Mouse (Mus musculus) embryonic facial prominence, embryonic 10.5 days (tissue): Measurements from ENCODE around the gene Il6ra. TPM values are rescaled to one million over a fixed set of nuclear protein-coding genes. Genes with fewer than 3 reads are reported as not detected.
"Not testable (repeated sequence)": the region's sequence is repeated elsewhere in the genome, so short reads cannot be mapped to it uniquely, and the experiment has no call there.

Experiments
- DNase-seq: peaks from one replicate; pipeline ENCODE4 v3.0.0-alpha.2; 2017; ENCODE audit warnings: low spot score
- H3K27ac ChIP-seq: fragments of 300-500 bp; sonication (generic); replicated peaks from 2 replicates; pipeline ENCODE4 v1.5.1; 2016; ENCODE audit warnings: mild to moderate bottlenecking
- H3K27me3 ChIP-seq: fragments of 300-500 bp; sonication (generic); replicated peaks from 2 replicates; pipeline ENCODE4 v1.6.1; 2016; ENCODE audit warnings: low read depth, mild to moderate bottlenecking; ENCODE audit not compliant: poor library complexity, severe bottlenecking
- H3K36me3 ChIP-seq: fragments of 300-500 bp; sonication (generic); replicated peaks from 2 replicates; pipeline ENCODE4 v1.6.1; 2016; ENCODE audit warnings: mild to moderate bottlenecking, moderate library complexity
- H3K4me1 ChIP-seq: fragments of 300-500 bp; sonication (generic); 2 replicates; pipeline ENCODE4 v1.6.1; 2016
- H3K4me3 ChIP-seq: fragments of 300-500 bp; sonication (generic); 2 replicates; pipeline ENCODE4 v1.5.1; 2016; ENCODE audit warnings: mild to moderate bottlenecking, moderate library complexity
- H3K9me3 ChIP-seq: fragments of 300-500 bp; sonication (generic); 2 replicates; pipeline ENCODE4 v1.6.1; 2016; ENCODE audit warnings: mild to moderate bottlenecking
- WGBS: fragments of 180-500 bp; shearing (Covaris S2); methylation state at CpG from one replicate; pipeline ENCODE4 v1.1.7; 2016; 5-methylcytosine and 5-hydroxymethylcytosine counted together
- polyA plus RNA-seq: library from polyadenylated mRNA; unstranded; fragments of >200 nt; fragmentation: Nextera tagmentation; extraction: Ambion mirVana; gene quantifications from 2 replicates; pipeline ENCODE4 v1.2.1, GENCODE M21; 2016

Il6ra gene
- polyA plus RNA-seq, 1 experiment from 2014 or later = 0.61 TPM

DNA sequence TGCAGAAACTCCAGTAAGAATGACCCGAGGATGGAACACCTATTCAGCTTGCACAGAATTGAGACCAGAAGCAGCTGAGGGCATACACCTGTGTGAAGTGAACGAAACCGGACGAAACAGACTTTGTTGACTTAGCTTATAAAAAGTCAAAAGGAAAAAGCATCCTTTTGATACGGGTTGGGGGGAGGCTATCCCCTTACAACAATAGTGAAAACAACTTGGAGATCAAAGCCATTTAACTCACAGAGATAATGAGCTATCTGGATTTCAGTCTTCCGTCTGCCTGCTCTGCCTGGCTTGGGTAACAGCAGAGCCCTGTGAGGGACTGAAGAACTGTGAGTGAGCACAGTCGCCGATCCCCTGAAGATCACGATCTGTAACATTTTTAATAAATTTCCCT, 44.0 kb downstream of the Il6ra start:
- H3K36me3 ChIP-seq = no peaks in the 10 kb centered on the region
- H3K27ac ChIP-seq = no peak overlapping the region
- H3K4me1 ChIP-seq = peaks cover 23% of the 10 kb centered on the region
- H3K4me3 ChIP-seq = no peak overlapping the region
- DNase-seq = no peak
- 65% methylated on average over 9 of the region's 9 CpGs for WGBS
- no peaks in the 10 kb centered on the region for H3K27me3 ChIP-seq
- H3K9me3 ChIP-seq = no peaks in the 10 kb centered on the region

DNA sequence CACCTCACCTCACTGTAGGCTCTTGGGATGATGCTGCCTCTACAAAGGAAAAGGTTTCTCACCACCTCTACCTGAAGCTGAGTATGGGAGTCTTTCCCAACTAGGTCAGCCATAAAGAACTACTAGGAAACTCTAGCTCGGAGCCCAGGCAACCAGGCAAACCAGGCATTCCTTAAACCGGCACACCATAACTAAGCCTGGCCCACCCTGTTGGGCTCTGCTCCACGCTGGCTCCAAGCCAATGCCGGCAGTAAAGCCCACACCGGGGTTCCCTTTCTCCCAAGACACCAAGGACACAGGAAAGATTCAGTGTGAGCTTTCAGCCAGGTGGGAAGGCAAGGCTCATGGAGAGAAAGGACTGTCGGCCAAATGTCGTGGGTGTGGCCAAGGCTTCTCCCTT, 44.6 kb downstream of the Il6ra start:
- no peak overlapping the region for H3K4me3 ChIP-seq
- no peaks in the 10 kb centered on the region for H3K27me3 ChIP-seq
- no peak overlapping the region for H3K27ac ChIP-seq
- H3K4me1 ChIP-seq = peaks cover 23% of the 10 kb centered on the region
- H3K9me3 ChIP-seq = no peaks in the 10 kb centered on the region
- DNase-seq = peak; percentile 39
- no peaks in the 10 kb centered on the region for H3K36me3 ChIP-seq
- WGBS = 45% methylated on average over 7 of the region's 7 CpGs

DNA sequence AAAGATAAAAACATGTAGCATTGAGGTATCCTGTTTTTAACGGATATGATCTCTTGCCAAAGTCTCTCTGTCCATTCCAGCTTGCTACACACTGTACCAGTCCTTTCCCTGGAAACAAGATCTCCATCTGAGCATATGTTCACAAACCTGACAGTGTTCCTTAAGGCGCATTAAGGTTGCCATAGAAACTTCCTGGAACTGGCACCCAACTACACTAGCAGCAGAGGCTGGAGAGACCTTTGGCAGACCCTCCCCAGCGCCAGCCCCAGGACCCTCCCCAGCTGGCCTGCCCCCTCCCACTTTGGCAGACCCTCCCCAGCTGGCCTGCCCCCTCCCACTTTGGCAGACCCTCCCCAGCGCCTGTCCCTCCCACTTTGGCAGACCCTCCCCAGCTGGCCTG, 45.3 kb downstream of the Il6ra start:
- Histone ChIP-seq H3K27ac (no peak overlapping the region), H3K27me3 (no peaks in the 10 kb centered on the region), H3K4me1 (peaks cover 23% of the 10 kb centered on the region), H3K4me3 (no peak overlapping the region), H3K36me3 (no peaks in the 10 kb centered on the region), H3K9me3 (no peaks in the 10 kb centered on the region)
- WGBS = 78% methylated on average over 4 of the region's 4 CpGs
- DNase-seq = no peak

DNA sequence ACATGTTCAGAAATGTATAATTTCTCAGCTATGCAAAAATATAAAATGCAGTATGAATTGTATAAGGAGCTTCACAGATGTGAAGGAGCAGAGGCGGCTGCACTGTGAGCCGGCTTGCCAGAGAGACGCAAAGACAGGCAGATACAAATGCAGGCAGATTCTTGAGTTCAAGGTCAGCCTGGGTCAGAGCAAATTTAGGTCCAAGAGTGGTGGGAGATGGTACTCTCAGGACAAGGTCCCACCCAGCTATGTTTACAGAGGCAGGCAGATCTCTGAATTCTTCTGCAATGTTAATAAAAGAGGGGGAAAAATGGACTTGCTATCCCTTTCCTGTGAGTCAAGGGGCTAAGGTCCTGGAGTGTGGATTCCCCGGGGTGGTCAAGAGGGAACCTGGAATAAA, 47.2 kb downstream of the Il6ra start:
- no peak for DNase-seq
- no peaks in the 10 kb centered on the region for H3K9me3 ChIP-seq
- 0 out of 2 replicates have a peak, but pooled peaks cover 2% of the 10 kb centered on the region for H3K27me3 ChIP-seq
- no peaks in the 10 kb centered on the region for H3K36me3 ChIP-seq
- H3K4me3 ChIP-seq = no peak overlapping the region
- H3K4me1 ChIP-seq = peaks cover 25% of the 10 kb centered on the region
- H3K27ac ChIP-seq = no peak overlapping the region
- WGBS = 86% methylated on average over 4 of the region's 4 CpGs

DNA sequence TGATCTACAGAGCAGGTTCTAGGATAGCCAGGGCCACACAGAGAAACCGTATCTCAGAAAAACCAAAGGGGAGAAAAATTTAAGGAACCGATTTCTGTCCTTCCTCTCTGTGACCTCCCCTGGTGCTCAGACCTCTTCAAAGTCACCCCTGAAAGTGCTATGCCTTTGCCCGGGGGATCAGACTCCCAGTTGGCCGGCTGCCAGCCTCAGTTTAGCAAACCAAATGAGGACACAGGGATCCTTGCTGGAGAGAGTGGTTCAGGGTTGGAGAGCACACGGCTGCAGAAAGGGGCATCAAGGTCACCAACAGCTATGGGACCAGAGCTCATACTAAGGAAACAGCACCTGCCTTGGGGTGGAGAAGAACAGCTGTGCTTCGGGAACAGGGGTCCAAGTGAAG, 48.0 kb downstream of the Il6ra start:
- 66% methylated on average over 6 of the region's 6 CpGs for WGBS
- H3K27me3 ChIP-seq = 0 out of 2 replicates have a peak, but pooled peaks cover 2% of the 10 kb centered on the region
- no peak overlapping the region for H3K27ac ChIP-seq
- no peak for DNase-seq
- H3K9me3 ChIP-seq = no peaks in the 10 kb centered on the region
- no peak overlapping the region for H3K4me3 ChIP-seq
- peaks cover 23% of the 10 kb centered on the region for H3K4me1 ChIP-seq
- H3K36me3 ChIP-seq = no peaks in the 10 kb centered on the region

DNA sequence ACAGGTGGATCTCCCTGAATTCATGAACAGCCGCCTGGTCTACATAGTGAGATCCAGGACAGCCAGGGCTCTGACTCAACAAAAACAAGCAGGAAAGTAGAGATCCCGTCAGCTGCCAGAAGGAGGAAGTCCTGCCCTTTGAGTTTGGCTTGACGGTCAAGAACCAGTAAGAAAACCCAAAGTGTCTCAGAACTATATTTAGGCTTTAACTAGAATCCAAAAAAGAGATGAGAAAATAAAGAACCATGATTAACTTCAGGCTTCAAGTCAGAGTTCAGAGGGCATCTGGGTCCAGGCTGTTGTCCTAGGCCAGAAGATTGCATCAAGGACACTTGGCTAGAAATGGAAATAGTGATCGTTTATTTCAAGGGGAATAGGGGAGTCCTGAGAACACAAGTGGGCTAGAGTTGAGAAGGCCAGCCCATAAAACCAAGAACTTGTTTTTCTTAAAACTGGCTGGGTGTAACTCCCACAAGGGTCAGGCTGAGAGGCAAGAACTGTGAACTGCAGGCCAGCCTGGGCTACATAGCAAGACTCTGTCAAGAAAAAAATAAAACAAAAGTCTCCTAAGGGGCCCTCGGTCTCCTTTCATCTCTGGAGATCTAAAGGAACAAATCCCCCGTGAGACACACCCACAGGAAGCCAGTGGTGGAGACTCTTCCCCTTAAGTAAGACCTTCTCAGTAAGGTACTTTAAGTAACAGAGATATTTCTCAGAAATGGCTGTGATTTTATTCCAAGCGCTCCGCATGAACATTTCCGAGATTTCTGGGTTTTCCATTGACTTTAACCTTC, 49.1 kb downstream of the Il6ra start:
- H3K27ac ChIP-seq = no peak overlapping the region
- DNase-seq = no peak
- no peaks in the 10 kb centered on the region for H3K9me3 ChIP-seq
- no peaks in the 10 kb centered on the region for H3K36me3 ChIP-seq
- H3K4me3 ChIP-seq = no peak overlapping the region
- 85% methylated on average over 9 of the region's 9 CpGs for WGBS
- 0 out of 2 replicates have a peak, but pooled peaks cover 2% of the 10 kb centered on the region for H3K27me3 ChIP-seq
- H3K4me1 ChIP-seq = peaks cover 19% of the 10 kb centered on the region

DNA sequence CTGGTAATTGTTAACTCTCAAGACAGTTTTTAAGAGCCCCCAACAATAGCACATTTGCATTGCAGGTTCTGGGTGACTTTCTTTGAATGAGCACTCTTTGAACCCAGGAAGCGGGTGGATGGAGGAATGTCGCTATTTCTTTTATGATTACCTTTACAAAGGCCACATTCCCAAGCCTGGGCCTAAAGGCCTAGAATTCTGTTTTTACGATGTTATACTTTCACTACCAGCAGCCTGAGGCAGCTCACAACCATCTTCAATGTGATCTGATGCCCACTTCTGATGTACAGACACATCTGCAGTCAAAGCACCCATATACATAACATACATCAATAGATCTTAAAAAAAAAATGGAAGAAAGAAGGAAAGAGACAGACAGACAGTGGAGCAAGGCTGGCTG, 49.7 kb downstream of the Il6ra start:
- DNase-seq = not testable (repeated sequence)

DNA sequence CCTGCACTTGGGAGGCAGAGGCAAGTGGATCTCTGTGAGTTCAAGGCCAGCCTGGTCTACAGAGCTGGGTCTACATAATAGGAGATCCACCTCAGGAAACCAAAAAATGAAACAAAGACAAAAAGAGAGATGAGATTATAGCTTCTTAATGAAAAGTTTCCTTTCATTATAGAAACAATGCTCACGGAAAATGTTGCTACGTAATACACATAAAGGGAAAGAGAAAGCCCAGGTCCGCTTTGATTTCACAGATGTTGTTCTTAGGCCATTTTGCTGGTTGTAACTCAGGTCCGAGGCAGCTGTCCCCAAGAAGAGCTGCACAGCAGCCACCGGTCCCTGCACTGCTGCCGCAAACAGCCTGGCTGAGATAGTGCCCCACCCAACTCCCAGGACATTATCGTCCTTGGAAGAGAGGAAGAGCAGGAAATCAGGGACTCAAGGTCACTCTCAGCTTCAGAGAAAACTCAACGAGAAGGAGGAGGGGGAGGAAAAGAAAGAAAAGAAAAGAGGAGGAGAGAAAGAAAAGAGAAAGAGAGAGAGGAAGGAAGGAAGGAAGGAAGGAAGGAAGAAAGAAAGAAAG, 50.7 kb downstream of the Il6ra start:
- Histone ChIP-seq H3K9me3 (no peaks in the 10 kb centered on the region), H3K36me3 (no peaks in the 10 kb centered on the region), H3K4me1 (peaks cover 10% of the 10 kb centered on the region), H3K4me3 (no peak overlapping the region), H3K27ac (no peak overlapping the region), H3K27me3 (0 out of 2 replicates have a peak, but pooled peaks cover 2% of the 10 kb centered on the region)
- WGBS = 82% methylated on average over 8 of the region's 8 CpGs
- DNase-seq = no peak

More for the DNA sequence above, 49.7 kb downstream of the Il6ra start:
- 90% methylated on average over 3 of the region's 3 CpGs for WGBS
- H3K4me1 ChIP-seq = peaks cover 15% of the 10 kb centered on the region
- not testable (repeated sequence) for H3K9me3 ChIP-seq, H3K27ac ChIP-seq, H3K4me3 ChIP-seq, H3K27me3 ChIP-seq, H3K36me3 ChIP-seq

DNA sequence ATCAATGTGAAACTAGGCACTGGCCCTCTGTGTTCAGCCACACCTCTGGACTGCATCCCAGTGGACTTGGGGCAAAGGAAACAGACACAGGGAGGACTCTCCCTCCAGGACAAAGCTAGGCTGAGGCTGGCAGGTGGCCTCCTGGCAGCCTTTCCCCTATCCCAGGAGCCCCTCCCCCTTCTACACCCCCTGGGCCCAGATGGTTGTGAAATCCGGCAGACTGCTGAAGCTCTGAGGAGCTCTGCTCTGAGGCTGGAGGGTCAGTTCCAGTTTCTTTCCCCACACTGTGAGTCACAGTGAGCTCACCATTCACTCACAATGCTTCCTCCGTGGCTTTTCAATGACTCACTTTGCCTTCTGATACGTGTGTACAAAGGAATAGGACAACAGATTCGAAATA, 51.9 kb downstream of the Il6ra start:
- WGBS = 26% methylated on average over 4 of the region's 4 CpGs
- Histone ChIP-seq H3K9me3 (no peaks in the 10 kb centered on the region), H3K27me3 (0 out of 2 replicates have a peak, but pooled peaks cover 2% of the 10 kb centered on the region), H3K4me1 (peaks cover 10% of the 10 kb centered on the region), H3K36me3 (no peaks in the 10 kb centered on the region), H3K27ac (no peak overlapping the region; the same call in 1 of the 2 replicates), H3K4me3 (no peak overlapping the region)
- DNase-seq = peak; percentile 41

DNA sequence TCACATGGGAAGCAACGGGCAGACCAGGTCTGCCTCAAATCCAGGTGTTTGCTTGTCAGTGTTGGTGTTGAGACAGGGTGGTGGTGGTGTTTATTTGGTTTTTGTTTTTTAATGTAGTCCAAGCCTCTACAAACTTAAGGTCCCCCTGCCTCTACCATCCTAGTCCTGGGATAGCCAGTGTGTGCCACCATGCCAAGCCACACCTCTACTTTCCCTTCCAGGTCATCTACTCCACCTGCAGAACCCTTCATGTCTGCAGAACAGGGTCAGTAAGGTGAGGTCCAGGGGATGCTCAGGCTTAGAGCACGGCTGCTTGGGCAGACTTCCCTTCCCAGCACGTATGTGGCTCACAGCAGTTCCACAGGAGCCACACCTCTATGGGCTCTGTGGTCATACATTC, 52.7 kb downstream of the Il6ra start:
- Histone ChIP-seq H3K4me3 (no peak overlapping the region), H3K27me3 (0 out of 2 replicates have a peak, but pooled peaks cover 2% of the 10 kb centered on the region), H3K36me3 (no peaks in the 10 kb centered on the region), H3K9me3 (no peaks in the 10 kb centered on the region), H3K4me1 (peaks cover 10% of the 10 kb centered on the region), H3K27ac (no peak overlapping the region)
- no peak for DNase-seq
- WGBS = 77% methylated on average over 3 of the region's 3 CpGs

DNA sequence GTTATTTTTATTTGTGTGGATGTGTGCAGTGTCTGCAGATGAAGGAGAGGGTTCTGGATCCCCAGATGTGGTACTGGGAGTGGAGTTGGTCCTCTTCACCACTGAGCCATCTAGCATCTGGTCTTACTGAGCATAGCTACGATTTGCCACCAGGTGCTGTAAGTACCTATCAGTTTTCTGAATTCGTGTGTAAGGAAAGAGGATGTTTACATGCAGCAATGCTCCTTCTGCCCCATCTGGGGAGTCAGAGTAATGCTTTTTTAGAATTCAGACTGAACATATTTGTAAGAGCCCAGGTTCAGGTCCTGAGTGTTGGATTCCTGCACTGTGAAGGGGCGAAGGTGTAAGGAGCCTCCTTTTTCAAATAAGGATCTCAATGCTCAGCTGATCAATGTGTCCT, 53.1 kb downstream of the Il6ra start:
- no peaks in the 10 kb centered on the region for H3K9me3 ChIP-seq
- WGBS = 72% methylated on average over 3 of the region's 3 CpGs
- no peak overlapping the region for H3K27ac ChIP-seq
- H3K36me3 ChIP-seq = no peaks in the 10 kb centered on the region
- H3K4me3 ChIP-seq = no peak overlapping the region
- H3K27me3 ChIP-seq = 0 out of 2 replicates have a peak, but pooled peaks cover 2% of the 10 kb centered on the region
- DNase-seq = no peak
- peaks cover 10% of the 10 kb centered on the region for H3K4me1 ChIP-seq

DNA sequence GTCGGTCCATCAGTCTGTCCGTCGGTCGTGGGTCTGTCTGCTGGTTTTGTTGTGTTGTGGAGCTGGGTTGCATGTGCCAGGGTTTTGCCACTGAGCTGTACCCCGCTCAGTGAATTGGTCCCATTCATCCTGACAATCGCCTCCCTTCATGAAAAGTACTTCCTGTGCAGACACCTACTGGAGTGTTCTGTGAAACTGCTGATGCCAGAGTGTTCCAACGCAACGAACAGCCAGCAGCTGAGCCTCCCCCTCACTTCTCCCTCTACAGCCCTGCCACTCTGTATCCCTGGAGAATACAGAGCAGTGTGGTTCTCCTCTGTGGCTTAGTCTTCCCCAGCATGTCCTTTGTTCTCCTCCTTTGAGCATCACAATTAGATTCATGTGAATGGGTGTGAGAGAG, 54.1 kb downstream of the Il6ra start:
- 0 out of 2 replicates have a peak, but pooled peaks cover 2% of the 10 kb centered on the region for H3K27me3 ChIP-seq
- no peak overlapping the region for H3K4me3 ChIP-seq
- no peak overlapping the region for H3K27ac ChIP-seq
- DNase-seq = no peak
- no peaks in the 10 kb centered on the region for H3K9me3 ChIP-seq
- peaks cover 13% of the 10 kb centered on the region for H3K4me1 ChIP-seq
- WGBS = 74% methylated on average over 8 of the region's 8 CpGs
- H3K36me3 ChIP-seq = no peaks in the 10 kb centered on the region

DNA sequence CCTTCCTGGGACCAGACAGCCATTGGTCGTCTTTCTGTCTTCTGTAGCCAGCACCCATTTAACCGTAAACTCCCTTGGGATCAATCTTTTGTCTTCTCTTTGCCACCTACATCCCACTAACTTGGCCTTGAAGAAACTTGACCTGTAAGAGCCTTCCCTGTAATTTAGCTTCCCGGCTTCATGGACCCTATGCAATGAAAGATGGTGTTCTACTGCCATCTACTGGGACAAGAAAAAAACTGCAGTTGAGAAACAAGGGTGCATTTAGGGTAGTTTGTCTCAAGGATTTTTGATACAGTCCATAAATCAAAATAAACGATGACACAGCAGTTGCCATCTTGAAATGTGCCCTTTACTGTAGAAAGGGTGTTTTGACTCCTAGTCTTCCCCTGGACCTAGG, 54.9 kb downstream of the Il6ra start:
- Histone ChIP-seq H3K4me3 (no peak overlapping the region), H3K27me3 (0 out of 2 replicates have a peak, but pooled peaks cover 2% of the 10 kb centered on the region), H3K27ac (no peak overlapping the region), H3K36me3 (no peaks in the 10 kb centered on the region), H3K9me3 (no peaks in the 10 kb centered on the region), H3K4me1 (peaks cover 13% of the 10 kb centered on the region)
- no peak for DNase-seq
- 14% methylated on average over 4 of the region's 4 CpGs for WGBS
